Mouse (Mus musculus) kidney, adult 8-10 months (tissue): ENCODE measurements at regions not wholly inside any gene's neighbourhood (a gene's known extent, or its start where the extent isn't known, plus 50 kb on each side); places are given as distances from the start of the nearest gene placed in this dataset.
"Not testable (repeated sequence)": the region's sequence is repeated elsewhere in the genome, so short reads cannot be mapped to it uniquely, and the experiment has no call there.

ENCODE experiments used
- DNase-seq, 2 experiments: peaks; one replicate each; pipeline ENCODE4 v3.0.0; 2022

DNA sequence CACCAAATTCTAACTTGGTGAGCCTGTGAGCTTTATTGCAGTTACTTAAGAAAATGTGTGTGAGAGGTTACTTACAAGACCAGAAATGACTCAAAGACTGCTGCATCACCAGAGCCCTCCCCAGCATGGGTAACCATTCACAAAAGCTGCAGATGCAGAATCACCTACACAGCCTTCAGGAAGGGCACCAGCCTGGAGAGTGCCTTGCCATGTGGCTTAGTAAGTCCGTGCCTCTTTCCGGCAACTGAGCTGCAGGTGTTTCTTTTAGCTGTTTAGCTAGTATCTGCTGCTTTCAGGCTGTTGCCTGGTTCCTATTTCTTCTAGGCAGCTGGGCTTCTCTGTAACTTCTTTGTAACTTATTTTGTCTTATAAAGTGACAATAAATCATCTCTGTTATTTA lies 213.2 kb upstream of the Stxbp6 start:
- no peak for DNase-seq

DNA sequence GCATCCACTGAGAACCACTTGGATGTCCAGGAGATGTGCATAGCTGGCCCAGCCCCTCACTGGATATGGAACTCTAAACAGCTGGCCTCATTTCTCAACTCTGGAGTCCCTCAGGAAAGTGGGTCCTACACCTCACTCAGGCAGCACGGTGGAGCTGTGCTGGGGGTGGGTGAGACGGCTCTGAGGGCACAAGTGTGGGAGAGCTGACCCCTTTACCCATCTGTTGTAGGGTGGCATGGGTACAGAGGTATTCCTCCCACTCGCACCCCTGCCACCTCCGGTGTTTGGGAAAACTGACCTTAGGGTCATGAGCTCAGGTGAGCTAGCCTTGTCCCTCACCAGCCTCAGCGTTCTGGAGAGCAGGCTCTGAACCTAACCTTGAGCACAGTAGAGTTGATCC lies 181.8 kb upstream of the Stxbp6 start:
- DNase-seq = no peak

DNA sequence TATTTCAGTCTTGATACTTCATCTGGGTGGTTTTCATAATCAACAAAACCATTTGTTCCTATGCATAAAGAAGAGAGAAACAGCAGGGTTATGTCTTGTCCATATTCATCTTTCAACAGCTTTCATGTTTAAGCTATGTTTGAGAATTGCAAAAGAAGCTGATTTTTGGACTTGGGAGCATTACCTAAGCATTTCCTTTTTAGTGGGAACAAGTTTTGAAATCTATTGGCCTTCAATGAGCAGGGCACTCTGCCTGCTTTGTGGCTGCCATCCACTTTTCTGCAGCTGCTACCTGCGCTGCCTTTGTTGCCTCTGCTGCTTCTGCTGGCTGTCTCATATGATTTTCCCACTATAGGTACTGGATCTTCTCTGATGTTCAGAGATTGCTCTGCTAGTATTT lies 136.6 kb upstream of the Stxbp6 start:
- no peak for DNase-seq

DNA sequence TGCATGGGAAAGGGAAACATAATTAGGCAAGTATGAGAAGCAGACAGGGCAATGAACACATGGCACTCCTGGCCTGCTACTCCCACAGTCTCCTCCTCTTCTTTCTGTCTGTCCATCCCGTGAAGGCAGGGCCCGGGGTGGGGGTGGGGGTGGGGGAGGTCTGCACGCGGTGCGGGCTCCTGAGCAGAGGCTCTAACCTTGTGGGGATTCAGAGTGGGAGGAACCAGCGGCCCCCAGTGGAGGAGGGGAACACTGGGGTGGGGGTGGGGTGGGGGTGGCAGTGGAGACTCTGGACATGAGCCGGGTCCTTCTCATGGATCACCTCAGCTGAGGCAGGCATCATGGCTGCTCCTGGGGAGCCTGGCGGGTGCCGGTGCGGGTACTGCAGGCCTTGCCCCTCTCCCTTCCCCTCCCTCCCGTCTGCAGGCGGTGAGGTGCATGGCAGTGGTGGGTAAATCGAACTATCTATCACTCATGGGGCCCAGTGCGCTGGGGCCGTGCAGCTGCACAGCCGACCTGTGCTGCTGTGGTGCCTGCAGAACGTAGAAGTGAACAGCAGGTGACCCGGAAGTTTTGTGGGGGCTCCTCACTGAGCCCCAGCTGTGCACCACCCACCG lies 120.9 kb upstream of the Stxbp6 start:
- no peak for DNase-seq

DNA sequence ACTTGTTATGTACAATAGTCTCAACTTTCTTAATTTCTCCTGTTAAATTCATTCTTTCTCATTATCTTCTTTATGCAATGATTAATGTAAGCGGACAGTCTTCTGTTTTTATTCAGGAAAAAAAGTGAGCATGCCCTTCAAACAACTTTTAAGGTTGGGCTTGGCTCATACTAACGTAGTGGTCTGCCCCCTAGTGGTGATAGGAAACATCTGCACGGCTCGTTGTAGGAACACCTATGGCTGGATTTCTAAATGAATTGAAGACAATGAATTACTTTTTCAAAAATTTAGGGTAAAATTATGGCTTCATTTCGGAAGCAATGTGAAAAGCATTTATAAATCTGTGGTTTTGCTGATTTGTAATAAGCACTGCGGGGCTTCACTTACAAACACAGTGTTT lies 112.6 kb upstream of the Stxbp6 start:
- DNase-seq = peak; percentile 2 to 11

DNA sequence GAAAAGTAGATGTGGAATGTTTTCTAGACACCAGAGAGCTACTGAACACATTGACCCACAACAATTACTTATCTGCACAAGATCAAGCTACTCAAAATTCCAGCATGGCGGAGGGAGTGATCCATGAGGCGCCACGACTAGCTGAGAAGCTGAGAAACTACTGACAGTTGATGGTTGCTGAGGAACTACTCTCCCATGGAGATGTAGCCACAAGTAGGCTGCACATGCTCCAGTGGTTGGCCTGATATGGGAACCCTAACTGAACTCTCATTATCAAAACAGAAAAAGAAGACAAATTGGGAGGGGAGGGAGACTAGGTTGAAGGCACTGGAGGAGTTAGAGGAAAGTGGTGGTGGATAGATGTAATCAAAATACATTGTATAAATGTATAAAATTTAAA lies 110.0 kb upstream of the Stxbp6 start:
- no peak for DNase-seq

DNA sequence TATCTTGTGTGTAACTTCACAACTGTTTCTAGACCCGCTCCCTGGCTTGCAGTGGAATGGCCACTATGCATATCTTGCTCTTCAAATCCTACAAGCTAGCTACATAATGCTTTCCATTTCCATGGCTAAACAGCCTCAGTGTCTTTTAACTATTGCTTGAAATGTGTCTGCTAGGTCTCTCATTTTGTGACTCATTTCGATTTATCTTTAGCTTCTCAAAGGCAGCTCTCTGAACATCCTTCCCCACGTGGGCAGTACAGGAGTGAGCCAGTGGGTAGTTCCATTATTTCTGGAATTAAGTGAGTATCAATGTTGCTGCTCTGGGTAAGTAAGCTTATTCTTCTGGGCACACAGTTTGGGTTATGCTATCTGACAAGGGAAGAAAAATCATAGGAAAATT lies 102.9 kb upstream of the Stxbp6 start:
- no peak for DNase-seq

DNA sequence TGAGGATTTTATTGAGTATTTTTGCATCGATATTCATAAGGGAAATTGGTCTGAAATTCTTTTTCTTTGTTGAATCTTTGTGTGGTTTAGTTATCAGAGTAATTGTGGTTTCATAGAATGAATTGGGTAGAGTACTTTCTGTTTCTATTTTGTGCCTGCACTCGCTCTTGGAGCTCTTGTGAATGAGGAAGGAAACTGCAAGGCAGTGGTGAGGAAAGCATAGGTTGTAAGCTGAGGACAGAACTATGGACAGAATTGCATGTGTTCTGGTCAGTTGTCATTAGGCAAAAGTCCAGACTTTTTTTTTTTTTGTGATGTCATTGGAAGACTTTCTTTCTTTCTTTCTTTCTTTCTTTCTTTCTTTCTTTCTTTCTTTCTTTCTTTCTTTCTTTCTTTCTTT lies 100.8 kb upstream of the Stxbp6 start:
- not testable (repeated sequence) for DNase-seq

DNA sequence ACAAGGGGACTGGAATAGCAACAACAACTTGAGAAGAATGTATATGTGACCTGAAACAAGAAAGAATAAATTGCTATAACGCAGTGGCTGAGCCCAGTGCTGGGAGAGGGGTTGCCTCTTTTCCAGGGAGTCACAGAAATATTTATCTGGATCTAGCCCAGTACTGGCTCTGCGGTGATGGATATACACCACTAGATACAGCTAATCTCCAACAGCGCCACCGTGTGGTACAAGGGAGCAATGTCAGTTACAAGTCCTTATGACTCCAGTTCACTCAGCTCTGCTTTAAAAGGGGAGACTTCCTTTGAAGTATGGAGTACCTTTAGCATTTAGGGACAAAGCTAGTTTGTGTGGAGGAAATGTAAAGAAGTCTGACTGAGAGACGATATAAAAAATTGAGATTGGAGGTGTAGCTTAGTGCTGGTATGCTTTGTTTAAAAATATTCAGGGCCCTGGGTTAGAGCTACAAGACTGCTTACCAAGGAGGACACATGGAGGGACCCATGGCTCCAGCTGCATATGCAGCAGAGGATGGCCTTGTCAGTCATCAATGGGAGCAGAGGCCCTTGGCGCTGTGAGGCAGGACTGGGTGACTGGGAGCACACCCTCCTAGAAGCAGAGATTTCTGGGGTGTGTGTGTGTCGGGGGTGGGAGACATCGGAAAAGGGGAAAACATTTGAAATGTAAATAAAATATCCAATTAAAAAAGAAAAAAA lies 97.6 kb upstream of the Stxbp6 start:
- peak; percentile 17 to 75 for DNase-seq

DNA sequence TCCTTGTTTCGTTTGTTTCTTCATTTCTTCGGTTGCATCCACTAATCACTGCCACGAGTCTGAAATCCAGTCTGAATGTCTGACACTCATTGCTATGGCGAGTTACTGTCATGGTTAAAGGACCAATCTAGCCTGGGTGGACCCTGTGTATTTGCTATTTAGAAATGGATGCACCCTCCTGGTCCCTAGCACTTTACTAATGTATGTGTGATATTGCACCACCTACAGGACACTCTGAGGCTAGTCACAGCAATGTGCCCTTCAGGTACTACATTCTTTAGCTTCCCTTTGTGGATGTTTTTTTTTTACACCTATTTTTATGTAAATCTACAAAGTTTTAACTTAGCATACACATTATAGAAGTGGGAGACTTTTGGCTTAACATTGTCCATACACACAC lies 87.5 kb upstream of the Stxbp6 start:
- peak; percentile 13 to 25 for DNase-seq

DNA sequence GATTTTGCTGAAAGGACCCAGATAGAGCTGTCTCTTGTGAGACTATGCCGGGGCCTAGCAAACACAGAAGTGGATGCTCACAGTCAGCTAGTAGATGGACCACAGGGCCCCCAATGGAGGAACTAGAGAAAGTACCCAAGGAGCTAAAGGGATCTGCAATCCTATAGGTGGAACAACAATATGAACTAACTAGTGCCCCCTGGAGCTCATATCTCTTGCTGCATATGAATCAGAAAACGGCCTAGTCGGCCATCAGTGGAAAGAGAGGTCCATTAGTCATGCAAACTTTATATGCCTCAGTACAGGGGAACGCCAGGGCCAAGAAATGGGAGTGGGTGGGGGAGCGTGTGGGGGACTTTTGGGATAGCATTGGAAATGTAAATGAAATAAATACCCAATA lies 87.1 kb upstream of the Stxbp6 start:
- DNase-seq = not testable (repeated sequence)

DNA sequence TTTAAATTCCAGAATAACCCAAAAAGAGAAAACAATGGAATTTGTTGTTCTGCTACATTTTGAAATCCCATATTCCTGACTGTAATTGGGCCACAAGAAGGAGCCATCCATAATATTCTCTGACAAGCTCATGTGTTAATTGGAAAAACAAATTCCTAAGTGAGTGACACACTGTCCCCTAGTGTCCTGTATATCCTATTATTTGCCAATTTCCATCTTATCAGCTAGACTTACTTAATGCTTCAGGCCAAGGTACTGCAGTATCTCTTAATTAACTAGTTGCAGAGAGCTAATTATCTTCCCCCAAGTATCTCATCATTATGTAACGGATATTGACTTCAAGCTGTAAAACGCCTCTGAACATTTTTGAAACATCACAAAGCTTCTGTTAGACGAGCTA lies 84.5 kb upstream of the Stxbp6 start:
- DNase-seq = no peak

DNA sequence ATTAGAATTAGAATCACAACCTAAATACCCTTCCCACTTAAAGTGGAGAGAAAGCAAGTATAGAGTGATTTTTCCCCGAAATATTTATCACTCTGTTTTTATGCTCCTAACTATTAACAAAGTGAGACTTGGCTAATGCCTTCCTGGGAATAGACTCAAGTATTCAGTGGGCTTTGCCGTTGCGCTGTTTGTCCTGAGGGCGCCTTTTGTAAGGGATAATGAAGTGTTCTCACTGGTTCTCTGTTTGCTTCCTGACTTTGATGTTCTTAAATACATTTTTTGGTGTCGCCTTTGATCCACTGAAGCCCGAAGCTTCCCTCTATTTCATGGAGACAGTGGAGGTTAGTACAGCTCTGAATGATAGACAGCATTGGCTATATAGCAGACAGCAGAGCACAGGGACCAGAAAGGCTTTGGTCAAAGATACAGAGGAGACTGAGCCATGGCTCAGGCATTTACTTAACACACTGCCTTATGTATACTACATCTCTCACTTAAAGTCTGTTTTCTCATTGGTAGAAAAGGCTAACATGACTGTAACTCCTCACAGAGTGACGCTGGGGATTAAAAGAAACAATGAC lies 63.0 kb upstream of the Stxbp6 start:
- DNase-seq = no peak

DNA sequence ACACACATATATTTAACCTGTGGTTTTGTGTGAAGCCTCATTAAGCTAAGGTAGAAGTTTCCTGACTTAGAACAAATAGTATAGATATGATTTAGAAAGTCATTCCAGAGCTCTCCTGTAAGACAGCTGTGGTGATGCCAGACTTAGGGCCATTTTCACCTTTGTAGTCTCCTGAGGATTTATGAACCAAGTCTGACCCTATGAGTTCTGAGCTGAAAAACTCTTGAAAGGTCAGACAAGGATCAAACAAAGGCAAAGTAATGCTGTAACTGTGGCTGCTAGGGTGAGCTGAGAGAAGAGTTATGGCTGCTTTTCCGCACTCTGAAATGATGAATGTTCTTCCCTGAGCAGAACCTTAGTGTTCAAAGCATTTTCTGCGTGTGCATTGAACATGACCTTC lies 58.9 kb upstream of the Stxbp6 start:
- DNase-seq = no peak

DNA sequence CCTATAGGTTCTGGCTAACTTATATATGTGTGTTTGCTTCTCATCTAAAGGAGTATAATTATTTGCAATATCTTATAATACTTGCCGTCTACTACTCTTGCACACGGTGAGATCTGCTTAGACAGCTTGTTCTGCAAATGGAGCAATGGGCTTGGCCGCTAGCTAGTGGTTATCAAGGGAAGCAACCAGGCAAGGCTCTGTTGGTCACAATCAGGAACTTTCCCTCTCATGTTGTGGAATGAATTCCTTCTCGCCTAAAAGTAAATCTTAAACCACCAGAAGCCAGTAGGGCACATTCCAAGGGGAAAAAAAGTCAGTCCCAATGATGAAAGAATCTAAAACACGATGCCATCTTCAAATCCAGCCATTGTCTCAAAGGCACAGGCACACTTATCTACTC lies 56.6 kb upstream of the Stxbp6 start:
- DNase-seq = peak in 1 of 2 experiments; percentile 22

DNA sequence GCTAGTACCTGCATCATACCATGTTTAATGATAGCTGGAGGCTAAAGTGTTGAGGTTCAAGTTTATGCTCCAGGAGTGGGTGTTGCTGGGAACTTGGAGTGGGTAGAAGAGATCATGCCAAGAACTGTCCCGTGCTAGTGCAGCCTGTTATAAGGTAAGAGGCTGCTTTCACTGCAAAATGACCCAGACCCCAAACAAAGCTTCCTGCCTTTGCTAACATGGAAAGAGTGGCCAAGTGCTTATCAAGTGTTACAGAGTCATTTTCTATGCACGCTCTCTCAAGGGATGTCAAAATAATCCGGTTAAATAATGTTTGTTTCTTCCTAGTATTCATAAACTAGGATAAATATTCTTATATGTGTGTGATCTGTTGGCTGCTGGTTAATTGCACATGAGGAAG lies 51.4 kb upstream of the Stxbp6 start:
- no peak for DNase-seq
